ENCODE assay signal across 8 mouse cellular contexts in genomic region chr10:33986771-33987170, GRCm38 (mm10). TPM values are rescaled to one million over a fixed set of nuclear protein-coding genes. Genes with fewer than 3 reads are reported as not detected.
DNase-seq lines count a peak whose midpoint lies in the region; ATAC-seq and TF ChIP-seq lines count a peak whose summit lies in the region.

No protein-coding gene starts in this region.

- WGBS in bone marrow, adult 2 months = 6% methylated on average over 4 of the region's 4 CpGs

- no peak overlapping the region for H3K27ac ChIP-seq in bone marrow, adult 2 months (ENCODE audit: control insufficient read depth, insufficient read depth, low read depth, low read length, poor library complexity)
- no peak overlapping the region for H3K27ac ChIP-seq in embryonic fibroblast, embryonic 13.5 days (ENCODE audit: insufficient read depth, low read length)

- no peaks in the 10 kb centered on the region for H3K4me1 ChIP-seq in bone marrow, adult 2 months (ENCODE audit: control insufficient read depth, insufficient read depth, low read length)
- H3K4me1 ChIP-seq in embryonic fibroblast, embryonic 13.5 days (ENCODE audit: control insufficient read depth, insufficient read depth, low read length) = no peaks in the 10 kb centered on the region

- DNase-seq in gastrocnemius, adult 18-20 months (ENCODE audit: low spot score) = peak; percentile 67
- DNase-seq in gastrocnemius, postnatal 25 days = no peak
- peak; percentile 57 for DNase-seq in layer of hippocampus, adult 9-11 months
- DNase-seq in lung, postnatal 14 days = peak; percentile 77
- DNase-seq in right cerebral cortex, adult 2 months (ENCODE audit: low spot score in 2 of 2) = peak; percentile 76 to 81

- peak; percentile 98 for ATAC-seq in hematopoietic stem cell, adult 5-6 weeks (replicated peaks in 1 of 2; ENCODE audit: insufficient read depth in 1 of 2, low FRiP score in 2 of 2, low TSS enrichment in 1 of 2, low read depth in 1 of 2, poor library complexity in 2 of 2, severe bottlenecking in 2 of 2)

- peak; percentile 52 for TF ChIP-seq CTCF in bone marrow, adult 2 months (IDR thresholded peaks at IDR 0.05; ENCODE audit: control insufficient read depth, insufficient read depth, low read length)
- peak; percentile 25; the same call in 1 of the 2 replicates for TF ChIP-seq CTCF in embryonic fibroblast, embryonic 13.5 days (IDR thresholded peaks at IDR 0.05; ENCODE audit: borderline replicate concordance, insufficient read depth, low read length)

- H3K4me3 ChIP-seq in bone marrow, adult 2 months (replicated peaks; ENCODE audit: control insufficient read depth, low read depth, low read length) = no peak overlapping the region
- H3K4me3 ChIP-seq in embryonic fibroblast, embryonic 13.5 days (ENCODE audit: insufficient read depth, low read length) = no peak overlapping the region

- TF ChIP-seq POLR2A in bone marrow, adult 2 months (IDR thresholded peaks at IDR 0.05; ENCODE audit: borderline replicate concordance, control insufficient read depth, low read depth, low read length) = no peak
- TF ChIP-seq POLR2A in embryonic fibroblast, embryonic 13.5 days (IDR thresholded peaks at IDR 0.05; ENCODE audit: low read depth, low read length) = no peak

RNA-seq across cellular contexts. Expression of gene Rwdd1, which starts 32.7 kb away (rescaled TPM):
- 100 to 1,000 TPM; 154 to 162 TPM for total RNA-seq in gastrocnemius, adult 18-20 months (2021)
- total RNA-seq in gastrocnemius, postnatal 25 days (2021) = 100 to 1,000 TPM; 123 to 143 TPM
- polyA plus RNA-seq in bone marrow, adult 2 months (2011; ENCODE audit: insufficient read depth, insufficient read length, low replicate concordance, missing spikeins) = 6.0 and 47.9 TPM in 2 replicates
- polyA plus RNA-seq in embryonic fibroblast, embryonic 13.5 days (2011; ENCODE audit: insufficient read length, low read depth, missing spikeins) = 72.0 and 98.0 TPM in 2 replicates
- total RNA-seq in hematopoietic stem cell, adult 5-6 weeks (2017) = 115 and 176 TPM in 2 replicates

RNA-seq across cellular contexts. Expression of gene Zup1, which starts 35.7 kb away (rescaled TPM):
- total RNA-seq in gastrocnemius, adult 18-20 months (2021) = 1 to 10 TPM; 6.9 to 8.3 TPM
- 1 to 10 TPM; 5.4 to 6.7 TPM for total RNA-seq in gastrocnemius, postnatal 25 days (2021)
- polyA plus RNA-seq in bone marrow, adult 2 months (2011; ENCODE audit: insufficient read depth, insufficient read length, low replicate concordance, missing spikeins) = 14.8 and 15.5 TPM in 2 replicates
- 17.6 and 19.6 TPM in 2 replicates for polyA plus RNA-seq in embryonic fibroblast, embryonic 13.5 days (2011; ENCODE audit: insufficient read length, low read depth, missing spikeins)
- 60.8 and 73.2 TPM in 2 replicates for total RNA-seq in hematopoietic stem cell, adult 5-6 weeks (2017)

RNA-seq across cellular contexts. Expression of gene Trappc3l, which starts 50.6 kb away (rescaled TPM):
- total RNA-seq in gastrocnemius, adult 18-20 months (2021) = not detected
- not detected for total RNA-seq in gastrocnemius, postnatal 25 days (2021)
- polyA plus RNA-seq in bone marrow, adult 2 months (2011; ENCODE audit: insufficient read depth, insufficient read length, low replicate concordance, missing spikeins) = not detected in 2 replicates
- not detected in 2 replicates for polyA plus RNA-seq in embryonic fibroblast, embryonic 13.5 days (2011; ENCODE audit: insufficient read length, low read depth, missing spikeins)
- total RNA-seq in hematopoietic stem cell, adult 5-6 weeks (2017) = not detected in 2 replicates

RNA-seq across cellular contexts. Expression of gene Calhm4, which starts 57.3 kb away (rescaled TPM):
- total RNA-seq in gastrocnemius, adult 18-20 months (2021) = not detected
- not detected for total RNA-seq in gastrocnemius, postnatal 25 days (2021)
- polyA plus RNA-seq in bone marrow, adult 2 months (2011; ENCODE audit: insufficient read depth, insufficient read length, low replicate concordance, missing spikeins) = not detected in 2 replicates
- 0.14 TPM in 1 of 2 replicates, not detected in the other for polyA plus RNA-seq in embryonic fibroblast, embryonic 13.5 days (2011; ENCODE audit: insufficient read length, low read depth, missing spikeins)
- total RNA-seq in hematopoietic stem cell, adult 5-6 weeks (2017) = not detected in 2 replicates
